Mouse (Mus musculus) hindbrain, embryonic 16.5 days (tissue): Measurements from ENCODE around the gene Sympk. TPM values are rescaled to one million over a fixed set of nuclear protein-coding genes. Genes with fewer than 3 reads are reported as not detected.
"Not testable (repeated sequence)": the region's sequence is repeated elsewhere in the genome, so short reads cannot be mapped to it uniquely, and the experiment has no call there.

Source experiments
- ATAC-seq: fragments of 200-750 bp; cut with Nextera tagmentation; 2 replicates; pipeline ENCODE4 v1.8.0; 2017; ENCODE audit warnings: moderate TSS enrichment, moderate library complexity
- H3K27ac ChIP-seq: fragments of 300-500 bp; sonication (generic); 2 replicates; pipeline ENCODE4 v1.5.1; 2014; ENCODE audit warnings: low read depth, mild to moderate bottlenecking, control low read depth, low read length, moderate library complexity
- H3K27me3 ChIP-seq: fragments of 300-500 bp; sonication (generic); replicated peaks from 2 replicates; pipeline ENCODE4 v1.6.1; 2014; ENCODE audit warnings: low read length; ENCODE audit not compliant: control insufficient read depth, insufficient read depth
- H3K36me3 ChIP-seq: fragments of 300-500 bp; sonication (generic); 2 replicates; pipeline ENCODE4 v1.6.1; 2014; ENCODE audit warnings: mild to moderate bottlenecking, low read length, moderate library complexity, mixed read lengths; ENCODE audit not compliant: control insufficient read depth, insufficient read depth
- H3K4me1 ChIP-seq: fragments of 300-500 bp; sonication (generic); 2 replicates; pipeline ENCODE4 v1.6.1; 2014; ENCODE audit warnings: low read depth, low read length; ENCODE audit not compliant: control insufficient read depth, insufficient read depth
- H3K4me2 ChIP-seq: fragments of 300-500 bp; sonication (generic); 2 replicates; pipeline ENCODE4 v1.6.1; 2014; ENCODE audit warnings: mild to moderate bottlenecking, low read length, control low read depth, moderate library complexity
- H3K4me3 ChIP-seq: fragments of 300-500 bp; sonication (generic); 2 replicates; pipeline ENCODE4 v1.5.1; 2014; ENCODE audit warnings: mild to moderate bottlenecking, low read length, control low read depth, moderate library complexity
- H3K9ac ChIP-seq: fragments of 300-500 bp; sonication (generic); 2 replicates; pipeline ENCODE4 v1.6.1; 2014; ENCODE audit warnings: low read depth, mild to moderate bottlenecking, control low read depth, low read length, moderate library complexity
- H3K9me3 ChIP-seq: fragments of 300-500 bp; sonication (generic); 2 replicates; pipeline ENCODE4 v1.6.1; 2014; ENCODE audit warnings: mild to moderate bottlenecking, low read length, moderate library complexity; ENCODE audit not compliant: control insufficient read depth
- WGBS: fragments of 180-500 bp; shearing (Covaris S2); extraction: QIAGEN DNeasy Blood & Tissue Kit; methylation state at CpG from one replicate; pipeline ENCODE4 v1.1.7; 2014; 5-methylcytosine and 5-hydroxymethylcytosine counted together
- polyA plus RNA-seq: library from polyadenylated mRNA; unstranded; fragments of >200 nt; fragmentation: Nextera tagmentation; extraction: Ambion mirVana; gene quantifications from 2 replicates; pipeline ENCODE4 v1.2.1, GENCODE M21; 2015

The Sympk gene
- polyA plus RNA-seq, 1 experiment from 2014 or later: 24.1 TPM

GRCm38 (mm10) chr7:19071024-19071423 lies 46.8 kb downstream of the Sympk start:
- not testable (repeated sequence) for H3K9ac ChIP-seq, H3K4me3 ChIP-seq, H3K27me3 ChIP-seq, ATAC-seq, H3K4me2 ChIP-seq, H3K4me1 ChIP-seq, H3K27ac ChIP-seq, H3K36me3 ChIP-seq, H3K9me3 ChIP-seq
- 63% methylated on average over 3 of the region's 3 CpGs for WGBS

GRCm38 (mm10) chr7:19073504-19073903 lies 49.3 kb downstream of the Sympk start:
- WGBS: 85% methylated on average over 9 of the region's 9 CpGs
- no peak overlapping the region for H3K4me3 ChIP-seq
- no peak overlapping the region for H3K9ac ChIP-seq
- 0 out of 2 replicates have a peak, but pooled peaks cover 6% of the 10 kb centered on the region for H3K36me3 ChIP-seq
- no peak for ATAC-seq
- no peak overlapping the region for H3K27ac ChIP-seq
- peaks cover 16% of the 10 kb centered on the region for H3K4me1 ChIP-seq
- H3K9me3 ChIP-seq: no peaks in the 10 kb centered on the region
- H3K4me2 ChIP-seq: no peak overlapping the region
- H3K27me3 ChIP-seq: no peaks in the 10 kb centered on the region

- 94% methylated on average over 6 of the region's 6 CpGs for WGBS
- Histone ChIP-seq H3K36me3 (peaks cover 7% of the 10 kb centered on the region; the same call in 1 of the 2 replicates), H3K27me3 (no peaks in the 10 kb centered on the region)
These were observed 50.3 kb downstream of the Sympk start for GRCm38 (mm10) chr7:19074494-19074893.

GRCm38 (mm10) chr7:19075231-19075630 lies 51.1 kb downstream of the Sympk start:
- H3K36me3 ChIP-seq: peaks cover 12% of the 10 kb centered on the region; the same call in 1 of the 2 replicates
- no peak for ATAC-seq
- H3K4me1 ChIP-seq: peaks cover 16% of the 10 kb centered on the region

More at GRCm38 (mm10) chr7:19074494-19074893, 50.3 kb downstream of the Sympk start:
- no peaks in the 10 kb centered on the region for H3K9me3 ChIP-seq
- no peak overlapping the region for H3K4me2 ChIP-seq
- H3K27ac ChIP-seq: no peak overlapping the region
- no peak overlapping the region for H3K9ac ChIP-seq
- no peak overlapping the region for H3K4me3 ChIP-seq
- peaks cover 16% of the 10 kb centered on the region for H3K4me1 ChIP-seq
- ATAC-seq: no peak

GRCm38 (mm10) chr7:19075723-19076585 lies 51.8 kb downstream of the Sympk start, which contains the start of gene Dmwd:
Dmwd (plus strand) TSS chr7:19076227.
- Histone ChIP-seq H3K4me1 (peaks cover 16% of the 10 kb centered on the region), H3K9ac (peak within 1 kb of the TSS; percentile 100), H3K27ac (peak within 1 kb of the TSS; percentile 84), H3K4me3 (peak within 1 kb of the TSS; percentile 95), H3K36me3 (peaks cover 18% of the 10 kb centered on the region; the same call in 1 of the 2 replicates), H3K27me3 (no peaks in the 10 kb centered on the region), H3K4me2 (peak within 1 kb of the TSS; percentile 90), H3K9me3 (no peaks in the 10 kb centered on the region)
- WGBS: 1% methylated on average over 69 of the region's 91 CpGs
- peak; percentile 98 for ATAC-seq

More at GRCm38 (mm10) chr7:19075231-19075630, 51.1 kb downstream of the Sympk start:
- peak overlapping the region; percentile 100; the same call in 1 of the 2 replicates for H3K9ac ChIP-seq
- no peaks in the 10 kb centered on the region for H3K9me3 ChIP-seq
- H3K27ac ChIP-seq: peak overlapping the region; percentile 67
- WGBS: 57% methylated on average over 5 of the region's 5 CpGs
- H3K27me3 ChIP-seq: no peaks in the 10 kb centered on the region
- peak overlapping the region; percentile 63 for H3K4me2 ChIP-seq
- peak overlapping the region; percentile 95 for H3K4me3 ChIP-seq

GRCm38 (mm10) chr7:19076586-19076991 lies 52.4 kb downstream of the Sympk start:
- H3K4me3 ChIP-seq: peak overlapping the region; percentile 95
- WGBS: under 1% methylated on average over 22 of the region's 22 CpGs
- H3K27ac ChIP-seq: peak overlapping the region; percentile 84
- no peaks in the 10 kb centered on the region for H3K9me3 ChIP-seq
- peak overlapping the region; percentile 100 for H3K9ac ChIP-seq
- H3K27me3 ChIP-seq: no peaks in the 10 kb centered on the region
- H3K36me3 ChIP-seq: peaks cover 24% of the 10 kb centered on the region; the same call in 1 of the 2 replicates
- H3K4me2 ChIP-seq: peak overlapping the region; percentile 90
- no peak for ATAC-seq
- H3K4me1 ChIP-seq: peaks cover 16% of the 10 kb centered on the region

- Histone ChIP-seq H3K4me1 (peaks cover 16% of the 10 kb centered on the region), H3K4me3 (peak overlapping the region; percentile 95), H3K36me3 (peaks cover 35% of the 10 kb centered on the region), H3K27ac (no peak overlapping the region), H3K9me3 (no peaks in the 10 kb centered on the region), H3K9ac (no peak overlapping the region; the same call in 1 of the 2 replicates), H3K4me2 (peak overlapping the region; percentile 90), H3K27me3 (no peaks in the 10 kb centered on the region)
- WGBS: 76% methylated on average over 14 of the region's 14 CpGs
- ATAC-seq: no peak
These were observed 53.6 kb downstream of the Sympk start for GRCm38 (mm10) chr7:19077761-19078160.

GRCm38 (mm10) chr7:19078732-19079131 lies 54.6 kb downstream of the Sympk start:
- Histone ChIP-seq H3K4me3 (no peak overlapping the region), H3K9me3 (no peaks in the 10 kb centered on the region), H3K9ac (no peak overlapping the region), H3K27me3 (no peaks in the 10 kb centered on the region), H3K27ac (no peak overlapping the region), H3K4me2 (no peak overlapping the region), H3K36me3 (peaks cover 39% of the 10 kb centered on the region), H3K4me1 (peaks cover 22% of the 10 kb centered on the region)
- WGBS: 91% methylated on average over 3 of the region's 3 CpGs
- no peak for ATAC-seq

- H3K36me3 ChIP-seq: peaks cover 39% of the 10 kb centered on the region
- H3K4me3 ChIP-seq: no peak overlapping the region
- H3K27me3 ChIP-seq: no peaks in the 10 kb centered on the region
- H3K9me3 ChIP-seq: no peaks in the 10 kb centered on the region
- no peak overlapping the region for H3K4me2 ChIP-seq
- no peak overlapping the region for H3K27ac ChIP-seq
- no peak for ATAC-seq
- 89% methylated on average over 19 of the region's 19 CpGs for WGBS
- no peak overlapping the region for H3K9ac ChIP-seq
- peaks cover 19% of the 10 kb centered on the region for H3K4me1 ChIP-seq
These were observed 56.3 kb downstream of the Sympk start for GRCm38 (mm10) chr7:19080451-19080950.
